9 mouse cellular contexts compared by ENCODE assay signal in genomic region chr1:134091851-134092250, GRCm38 (mm10). TPM values are rescaled to one million over a fixed set of nuclear protein-coding genes. Genes with fewer than 3 reads are reported as not detected.
DNase-seq lines count a peak whose midpoint lies in the region; ATAC-seq lines count a peak whose summit lies in the region.
"Had no signal": no experiment of that assay in that cellular context is flagged by ENCODE, and none has a peak within 500 bp of the region (broad histone marks: within the 10 kb centered on the region; RNA-seq: fewer than 3 reads in every experiment).

No protein-coding gene starts in this region.

- H3K27ac ChIP-seq in hindbrain, embryonic 10.5 days: peak overlapping the region; percentile 91
- H3K27ac ChIP-seq in hindbrain, embryonic 12.5 days: no peak overlapping the region
- peak overlapping the region; percentile 89 for H3K27ac ChIP-seq in embryonic facial prominence, embryonic 10.5 days (replicated peaks)
- H3K27ac ChIP-seq in liver, embryonic 16.5 days (ENCODE audit: low read length): peak overlapping the region; percentile 99

- H3K4me1 ChIP-seq in hindbrain, embryonic 10.5 days (replicated peaks): peaks cover 56% of the 10 kb centered on the region
- peaks cover 53% of the 10 kb centered on the region for H3K4me1 ChIP-seq in hindbrain, embryonic 12.5 days
- H3K4me1 ChIP-seq in embryonic facial prominence, embryonic 10.5 days: peaks cover 28% of the 10 kb centered on the region
- peaks cover 77% of the 10 kb centered on the region for H3K4me1 ChIP-seq in liver, embryonic 16.5 days (ENCODE audit: control insufficient read depth, low read depth, low read length)

- no peaks in the 10 kb centered on the region for H3K9me3 ChIP-seq in hindbrain, embryonic 10.5 days
- H3K9me3 ChIP-seq in hindbrain, embryonic 12.5 days (replicated peaks): no peaks in the 10 kb centered on the region
- no peaks in the 10 kb centered on the region for H3K9me3 ChIP-seq in embryonic facial prominence, embryonic 10.5 days
- H3K9me3 ChIP-seq in liver, embryonic 16.5 days (replicated peaks; ENCODE audit: control insufficient read depth, low read length): no peaks in the 10 kb centered on the region

- peak; percentile 33 for DNase-seq in cerebellum, adult 9-11 months
- DNase-seq in cerebellum, adult 11-12 months: no peak
- DNase-seq in hindbrain, embryonic 10.5 days (ENCODE audit: low spot score): no peak
- no peak for DNase-seq in embryonic facial prominence, embryonic 10.5 days (ENCODE audit: low spot score)
- DNase-seq in urinary bladder, postnatal 25 days (ENCODE audit: low spot score): no peak

- no peak for ATAC-seq in hindbrain, embryonic 12.5 days (ENCODE audit: low FRiP score)
- ATAC-seq in liver, embryonic 16.5 days (ENCODE audit: low read depth): no peak
- ATAC-seq in frontal cortex, adult (ENCODE audit: low TSS enrichment): no peak
- ATAC-seq: hindbrain, embryonic 16.5 days had no signal

- 81% methylated on average over 3 of the region's 3 CpGs for WGBS in hindbrain, embryonic 10.5 days
- WGBS in hindbrain, embryonic 12.5 days: 88% methylated on average over 3 of the region's 3 CpGs
- WGBS in embryonic facial prominence, embryonic 10.5 days: 90% methylated on average over 3 of the region's 3 CpGs
- WGBS in liver, embryonic 16.5 days (ENCODE audit: insufficient replicate concordance): 72% methylated on average over 3 of the region's 3 CpGs

- H3K27me3 ChIP-seq in hindbrain, embryonic 10.5 days (ENCODE audit: insufficient read depth, poor library complexity, severe bottlenecking): peaks cover 4% of the 10 kb centered on the region
- no peaks in the 10 kb centered on the region for H3K27me3 ChIP-seq in hindbrain, embryonic 12.5 days
- H3K27me3 ChIP-seq in embryonic facial prominence, embryonic 10.5 days (replicated peaks; ENCODE audit: low read depth, poor library complexity, severe bottlenecking): peaks cover 18% of the 10 kb centered on the region; the same call in 1 of the 2 replicates
- no peaks in the 10 kb centered on the region for H3K27me3 ChIP-seq in liver, embryonic 16.5 days (ENCODE audit: control insufficient read depth, insufficient read depth, low read depth, low read length)

- no peak overlapping the region for H3K4me3 ChIP-seq in hindbrain, embryonic 10.5 days
- H3K4me3 ChIP-seq in hindbrain, embryonic 12.5 days: no peak overlapping the region
- H3K4me3 ChIP-seq in embryonic facial prominence, embryonic 10.5 days: no peak overlapping the region; the same call in 1 of the 2 replicates
- H3K4me3 ChIP-seq in liver, embryonic 16.5 days (ENCODE audit: low read depth, low read length): no peak overlapping the region

- H3K9ac ChIP-seq in hindbrain, embryonic 12.5 days: no peak overlapping the region
- H3K9ac ChIP-seq in liver, embryonic 16.5 days (ENCODE audit: low read depth, low read length): peak overlapping the region; percentile 69

- no peak overlapping the region for H3K4me2 ChIP-seq in hindbrain, embryonic 12.5 days (replicated peaks)
- H3K4me2 ChIP-seq in liver, embryonic 16.5 days (ENCODE audit: low read depth, low read length): peak overlapping the region; percentile 95; the same call in 1 of the 2 replicates

- H3K36me3 ChIP-seq in hindbrain, embryonic 10.5 days: no peaks in the 10 kb centered on the region
- H3K36me3 ChIP-seq in hindbrain, embryonic 12.5 days: no peaks in the 10 kb centered on the region
- H3K36me3 ChIP-seq in embryonic facial prominence, embryonic 10.5 days (replicated peaks): no peaks in the 10 kb centered on the region
- no peaks in the 10 kb centered on the region for H3K36me3 ChIP-seq in liver, embryonic 16.5 days (ENCODE audit: control insufficient read depth, insufficient read depth)

RNA-seq across cellular contexts. Expression of gene Btg2, which starts 12.9 kb away (rescaled TPM):
- polyA plus RNA-seq in hindbrain, embryonic 10.5 days (2016; fragmentation: Nextera tagmentation; extraction: Ambion mirVana): 100.0 and 117 TPM in 2 replicates
- 90.4 and 105 TPM in 2 replicates for polyA plus RNA-seq in hindbrain, embryonic 12.5 days (2016; fragmentation: Nextera tagmentation; extraction: Ambion mirVana)
- polyA plus RNA-seq in embryonic facial prominence, embryonic 10.5 days (2016; fragmentation: Nextera tagmentation; extraction: Ambion mirVana): 32.5 and 40.4 TPM in 2 replicates
- polyA plus RNA-seq in liver, embryonic 16.5 days (2015; fragmentation: Nextera tagmentation; extraction: Ambion mirVana): 107 and 109 TPM in 2 replicates

RNA-seq across cellular contexts. Expression of gene Chit1, which starts 19.2 kb away (rescaled TPM):
- not detected in 2 replicates for polyA plus RNA-seq in hindbrain, embryonic 10.5 days (2016; fragmentation: Nextera tagmentation; extraction: Ambion mirVana)
- 0.13 TPM in 1 of 2 replicates, not detected in the other for polyA plus RNA-seq in hindbrain, embryonic 12.5 days (2016; fragmentation: Nextera tagmentation; extraction: Ambion mirVana)
- 0.09 TPM in 1 of 2 replicates, not detected in the other for polyA plus RNA-seq in embryonic facial prominence, embryonic 10.5 days (2016; fragmentation: Nextera tagmentation; extraction: Ambion mirVana)
- 0.19 and 0.20 TPM in 2 replicates for polyA plus RNA-seq in liver, embryonic 16.5 days (2015; fragmentation: Nextera tagmentation; extraction: Ambion mirVana)

RNA-seq across cellular contexts. Expression of gene Fmod, which starts 54.8 kb away (rescaled TPM):
- 3.6 and 9.8 TPM in 2 replicates for polyA plus RNA-seq in hindbrain, embryonic 10.5 days (2016; fragmentation: Nextera tagmentation; extraction: Ambion mirVana)
- polyA plus RNA-seq in hindbrain, embryonic 12.5 days (2016; fragmentation: Nextera tagmentation; extraction: Ambion mirVana): 12.7 and 19.8 TPM in 2 replicates
- 2.0 and 2.2 TPM in 2 replicates for polyA plus RNA-seq in embryonic facial prominence, embryonic 10.5 days (2016; fragmentation: Nextera tagmentation; extraction: Ambion mirVana)
- polyA plus RNA-seq in liver, embryonic 16.5 days (2015; fragmentation: Nextera tagmentation; extraction: Ambion mirVana): 2.2 and 3.3 TPM in 2 replicates
